Mouse (Mus musculus) liver, adult 2 months (tissue): ENCODE data around the gene Rpp21.

Experiments
- CTCF ChIP-seq: fragments of 200-500 bp; IDR thresholded peaks from 2 replicates; pipeline ENCODE4 v1.5.1; 2011; ENCODE audit warnings: low read depth, low read length, control low read depth
- POLR2A ChIP-seq: fragments of 200-500 bp; IDR thresholded peaks from 2 replicates; pipeline ENCODE4 v1.6.1; 2011; ENCODE audit warnings: low read length, control low read depth; ENCODE audit not compliant: insufficient read depth; ENCODE audit errors: extremely low read depth

GRCm38 (mm10) chr17:36226921-36227320 is 30.9 kb downstream of the Rpp21 start:
- no peak for TF ChIP-seq CTCF
- TF ChIP-seq POLR2A = no peak
